Mouse (Mus musculus) adrenal gland, postnatal 14 days (tissue): ENCODE results near the gene Olfr520. TPM values are rescaled to one million over a fixed set of nuclear protein-coding genes. Genes with fewer than 3 reads are reported as not detected.
A peak's percentile ranks its signal among the peaks of the same experiment; 100 is the strongest.
"Not testable (repeated sequence)": the region's sequence is repeated elsewhere in the genome, so short reads cannot be mapped to it uniquely, and the experiment has no call there.

Experiments
- DNase-seq: peaks from one replicate; pipeline ENCODE4 v3.0.0; 2021; ENCODE audit warnings: mixed read lengths
- long read RNA-seq, 2 experiments: library from polyadenylated mRNA; stranded (forward); transcript quantifications; one replicate each; pipeline ENCODE4 v2.0.0; 2021
- total RNA-seq: library from RNA; stranded (reverse); gene quantifications from 2 replicates; pipeline ENCODE4 v1.2.3, GENCODE M21; 2021

Gene Olfr520
- total RNA-seq, result not detected in 2 replicates
- long read RNA-seq, experiment 1, result 0 reads
- long read RNA-seq, experiment 2, result 0 reads

DNA sequence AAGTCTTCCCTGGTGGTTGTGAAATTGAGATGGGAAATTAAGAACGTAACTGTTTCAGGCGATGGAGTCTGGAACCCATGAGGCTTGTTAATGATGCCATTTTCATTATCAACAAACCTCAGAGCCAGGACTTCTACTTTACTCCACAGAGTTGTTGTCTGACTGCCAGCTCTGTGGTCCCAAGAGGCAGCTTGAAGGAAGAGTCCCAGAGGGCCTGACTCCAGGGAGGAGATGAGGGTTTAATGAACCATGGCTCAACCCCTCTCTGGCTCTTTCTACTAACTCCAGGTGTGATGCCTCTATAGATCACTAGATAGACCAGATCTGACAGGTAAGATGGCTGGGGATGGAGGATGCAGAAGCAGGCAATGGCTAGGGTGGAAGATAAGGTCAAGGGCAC is at the start of gene Olfr520:
Gene Olfr520, plus strand, starts transcription at position 301 of the 400 bp plus-strand sequence.
- peak; percentile 32 for DNase-seq

GRCm38 (mm10) chr7:99680771-99681170 is 49.3 kb upstream of the Olfr520 start:
- no peak for DNase-seq

GRCm38 (mm10) chr7:99684086-99684485 is 46.0 kb upstream of the Olfr520 start:
- DNase-seq, result no peak

- DNase-seq, result no peak
Measured at GRCm38 (mm10) chr7:99690819-99691218, 39.3 kb upstream of the Olfr520 start.

GRCm38 (mm10) chr7:99692396-99692795 is 37.7 kb upstream of the Olfr520 start:
- no peak for DNase-seq

DNA sequence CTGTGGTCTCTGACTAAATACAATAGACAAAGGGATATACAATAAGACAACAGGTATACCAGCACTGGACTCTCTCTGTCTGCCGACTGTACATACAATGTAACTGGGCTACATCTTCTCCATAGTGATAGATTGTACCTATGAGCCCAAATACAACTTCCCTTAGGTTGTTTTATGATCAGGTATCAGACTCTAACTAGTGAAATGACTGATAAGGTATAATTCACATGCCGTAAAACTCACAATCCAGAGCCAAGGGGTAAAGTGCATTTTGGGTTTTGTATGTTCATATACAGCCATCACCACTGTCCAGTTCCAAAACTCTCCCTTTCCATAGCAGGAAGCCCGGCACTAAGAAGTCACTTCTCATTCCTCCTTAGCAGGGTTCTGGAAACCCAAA is 36.7 kb upstream of the Olfr520 start:
- DNase-seq, result no peak

DNA sequence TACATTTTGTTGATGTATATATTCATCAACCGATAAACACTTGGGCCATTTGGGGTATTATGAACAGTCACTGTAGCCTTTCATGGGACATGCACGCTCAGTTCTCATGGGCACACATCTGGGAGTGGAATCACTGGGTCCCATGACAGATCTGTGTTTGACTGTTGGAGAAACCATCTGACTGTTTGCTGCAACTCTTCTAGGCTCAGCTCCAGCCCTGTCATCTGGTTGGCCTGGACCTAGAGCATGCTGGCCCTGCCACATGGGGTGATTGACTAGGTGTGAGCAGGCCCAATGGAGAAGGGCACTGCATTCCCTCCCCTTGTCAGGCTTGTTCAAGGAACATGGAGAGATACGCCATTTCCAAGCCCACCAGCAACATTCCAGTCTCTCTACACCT is 36.1 kb upstream of the Olfr520 start:
- no peak for DNase-seq

DNA sequence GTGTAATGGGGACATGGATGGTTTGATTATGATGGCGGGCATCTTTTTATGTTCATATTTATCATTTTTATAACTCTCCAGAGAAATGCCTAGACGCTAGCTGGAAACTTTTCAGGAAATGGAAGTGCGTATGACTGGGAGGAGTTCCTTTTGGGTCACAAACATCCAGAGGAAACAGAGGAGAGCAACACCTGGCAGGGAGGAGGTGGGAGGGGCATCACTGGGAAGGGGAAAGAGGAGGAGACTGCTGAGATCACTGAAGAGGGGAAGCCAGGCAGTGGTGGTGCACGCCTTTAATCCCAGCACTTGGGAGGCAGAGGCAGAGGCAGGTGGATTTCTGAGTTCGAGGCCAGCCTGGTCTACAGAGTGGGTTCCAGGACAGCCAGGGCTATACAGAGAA is 35.6 kb upstream of the Olfr520 start:
- DNase-seq, result not testable (repeated sequence)

- no peak for DNase-seq
Measured at GRCm38 (mm10) chr7:99695471-99696057, 34.5 kb upstream of the Olfr520 start.

DNA sequence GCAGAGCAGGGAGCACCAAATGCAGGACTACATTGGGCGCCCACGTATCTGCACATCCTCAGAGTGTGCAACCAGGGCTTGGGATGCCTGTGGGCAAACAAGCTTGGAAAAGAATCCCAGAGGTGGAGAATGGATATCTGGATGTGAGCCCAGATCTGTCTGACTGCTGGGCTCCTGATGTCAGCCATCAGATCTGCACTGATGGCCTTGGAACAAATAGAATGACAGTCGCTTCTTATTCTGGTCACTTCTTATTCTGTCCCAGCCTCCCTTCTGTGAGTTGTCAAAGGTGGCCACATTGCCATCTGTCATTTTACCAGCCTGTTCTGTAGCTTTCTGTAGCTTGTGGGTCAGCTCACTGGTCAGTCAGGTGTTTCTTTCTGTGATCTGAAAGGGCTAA is 31.5 kb upstream of the Olfr520 start:
- DNase-seq, result no peak

DNA sequence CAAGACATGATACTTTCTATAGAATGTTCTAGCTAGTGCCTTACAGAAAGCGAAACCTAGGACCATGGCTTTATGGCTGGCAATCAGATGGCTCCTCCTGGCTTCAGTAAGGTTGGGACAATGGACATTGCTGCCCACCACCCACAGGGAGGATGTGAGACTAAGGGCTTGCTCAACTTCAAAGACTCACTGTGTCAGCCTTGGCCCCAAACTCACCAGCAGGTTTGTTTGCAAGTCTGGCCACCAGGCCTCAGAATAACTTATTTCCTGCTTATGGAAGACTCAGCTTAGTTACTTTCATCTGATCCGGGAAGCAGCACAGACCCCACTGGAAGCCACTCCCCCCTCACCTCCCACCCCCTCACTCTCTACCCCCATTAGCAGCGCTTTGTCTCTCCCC is 31.0 kb upstream of the Olfr520 start:
- DNase-seq, result peak; percentile 36

GRCm38 (mm10) chr7:99699709-99700151 is 30.3 kb upstream of the Olfr520 start:
- peak; percentile 81 for DNase-seq

DNA sequence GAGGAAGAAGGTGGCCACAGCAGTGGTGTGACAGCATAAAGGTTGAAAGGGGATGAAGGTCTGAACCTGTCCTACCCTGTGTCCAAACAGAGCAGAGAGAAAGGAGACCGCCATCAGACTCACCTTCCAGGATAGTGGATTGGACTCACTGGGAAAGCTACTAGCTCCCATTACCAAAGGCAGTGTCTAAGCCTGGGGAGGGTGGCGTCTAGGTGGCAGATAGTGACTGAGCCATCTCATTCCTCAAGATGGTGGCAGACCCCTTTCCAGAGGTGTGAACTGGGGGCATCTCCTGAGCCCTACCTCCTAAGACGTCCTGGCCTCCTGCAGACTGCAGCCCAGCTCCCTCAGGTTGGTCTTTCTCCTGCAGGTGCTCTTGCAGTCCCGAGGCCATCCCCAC is 29.4 kb upstream of the Olfr520 start:
- DNase-seq, result no peak

DNA sequence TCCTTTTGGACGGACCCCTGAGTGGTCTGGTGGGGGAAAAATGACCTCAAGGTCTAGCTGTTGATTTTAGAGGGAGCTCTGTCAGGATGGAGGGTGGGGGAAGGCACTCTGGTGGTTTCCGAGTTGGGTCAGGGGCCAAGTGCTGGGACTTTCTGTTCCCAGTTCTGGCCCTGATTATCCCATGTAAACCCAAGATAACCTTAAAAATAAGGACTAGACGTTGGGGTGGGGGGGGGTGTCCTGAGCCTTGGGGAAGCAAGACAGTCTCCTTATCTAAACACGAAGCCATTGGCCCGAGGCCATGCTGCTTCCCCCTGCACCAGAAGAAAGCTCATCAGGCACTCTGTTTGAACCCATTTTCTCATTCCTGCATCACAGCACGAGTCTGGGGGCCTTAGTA is 27.9 kb upstream of the Olfr520 start:
- DNase-seq, result no peak

GRCm38 (mm10) chr7:99704736-99705519 is 25.1 kb upstream of the Olfr520 start:
- DNase-seq, result peak; percentile 9

DNA sequence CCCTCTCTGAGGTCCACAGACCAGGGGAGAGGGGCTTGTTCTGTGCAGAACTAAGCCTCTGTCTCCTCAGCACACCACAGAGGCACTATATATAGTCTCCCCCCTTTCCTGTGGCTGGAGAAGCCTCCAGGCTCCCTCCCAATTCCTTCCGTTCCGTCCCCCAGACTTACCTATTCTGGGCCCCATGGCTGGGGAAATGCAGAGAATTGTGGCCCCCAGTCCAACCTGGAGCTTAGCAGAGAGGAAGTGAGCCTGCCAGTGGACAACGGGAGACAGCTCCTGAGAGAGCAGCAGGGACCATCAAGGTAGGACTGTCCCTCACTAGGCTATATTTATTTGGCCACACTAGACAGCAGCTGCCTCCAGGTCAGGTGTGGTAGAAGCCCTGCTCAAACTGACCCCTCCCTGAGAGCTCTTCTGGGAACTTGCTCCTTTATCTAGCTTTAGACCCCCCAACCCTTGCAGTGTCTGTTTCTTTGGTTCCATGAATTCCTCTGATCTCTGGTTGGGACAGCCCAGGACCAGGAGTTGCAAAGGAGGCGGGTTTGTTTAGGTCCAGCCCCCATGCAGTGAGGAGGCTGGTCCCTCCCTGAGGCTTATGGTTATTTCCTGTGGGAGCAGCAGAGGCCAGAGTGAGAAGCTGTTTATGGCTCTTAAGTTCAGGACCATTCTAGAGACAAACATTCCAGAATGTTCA is 23.6 kb upstream of the Olfr520 start:
- peak; percentile 71 for DNase-seq

DNA sequence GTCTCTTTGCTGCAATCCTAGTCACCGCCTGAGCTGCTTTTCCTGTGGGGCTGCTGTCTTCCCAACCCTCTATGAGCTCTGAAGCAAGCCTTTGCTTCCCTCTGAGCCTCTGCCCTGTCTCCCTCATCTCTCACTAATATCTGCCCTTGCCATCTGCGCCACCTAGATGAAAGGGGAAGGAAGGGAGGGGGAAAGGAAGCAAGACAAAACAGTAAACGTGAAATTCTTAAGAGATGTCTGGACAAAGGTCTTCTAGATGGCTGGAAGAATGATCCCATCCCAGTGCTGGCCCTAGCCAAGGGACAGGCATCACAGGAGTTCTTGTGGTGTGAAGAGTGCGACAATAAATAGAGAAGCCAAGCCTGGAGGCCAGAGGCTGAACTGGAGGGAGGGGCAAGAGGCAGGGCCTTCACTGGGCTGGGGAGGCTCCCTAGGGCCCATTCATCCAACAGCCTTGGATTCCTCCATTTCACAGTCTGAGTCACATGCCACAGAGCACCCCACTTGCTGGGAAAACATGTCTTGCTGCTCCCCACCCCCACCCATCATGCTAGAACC is 23.0 kb upstream of the Olfr520 start:
- DNase-seq, result peak; percentile 86

DNA sequence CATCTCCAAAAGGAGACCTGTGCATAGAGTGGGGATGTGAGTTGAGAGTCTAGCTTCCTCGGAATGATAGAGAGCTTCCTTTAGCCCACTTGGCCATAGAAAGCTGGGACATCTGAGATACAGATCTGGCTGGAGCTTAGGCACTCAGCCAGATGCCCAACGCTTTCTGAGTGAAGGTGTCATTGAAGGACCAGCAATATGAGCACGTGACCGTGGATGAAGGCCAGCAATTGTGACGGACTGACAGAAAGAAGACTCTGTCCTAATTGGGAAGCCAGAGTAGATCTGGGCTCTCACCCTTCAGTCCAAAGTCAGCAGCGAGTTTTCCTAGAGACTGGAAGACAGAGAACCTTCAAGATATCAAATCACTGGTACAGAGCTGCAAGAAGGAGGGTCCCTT is 22.4 kb upstream of the Olfr520 start:
- peak; percentile 75 for DNase-seq

GRCm38 (mm10) chr7:99708301-99708721 is 21.8 kb upstream of the Olfr520 start:
- DNase-seq, result peak; percentile 84

GRCm38 (mm10) chr7:99708750-99709149 is 21.3 kb upstream of the Olfr520 start:
- peak; percentile 11 for DNase-seq

- no peak for DNase-seq
Measured at GRCm38 (mm10) chr7:99709992-99710391, 20.1 kb upstream of the Olfr520 start.

DNA sequence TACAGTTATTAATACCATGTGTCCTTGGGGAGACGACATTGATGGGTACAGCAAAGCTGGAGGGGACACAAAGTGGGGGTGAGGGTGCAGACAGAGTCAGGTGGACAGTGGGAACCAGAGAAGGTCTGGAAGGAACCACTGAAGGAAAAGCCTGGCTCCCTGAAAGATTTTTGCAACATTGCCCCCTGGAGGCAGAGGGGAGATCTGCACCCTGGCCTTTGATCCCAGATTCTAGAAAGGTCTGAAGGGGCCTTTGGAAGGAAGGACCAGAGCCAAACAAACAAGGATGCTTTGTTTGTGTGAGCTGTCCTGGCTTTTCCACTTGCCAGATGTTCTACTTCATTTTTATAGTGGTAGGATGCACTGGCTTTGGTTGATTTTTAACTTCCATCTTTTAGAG is 19.6 kb upstream of the Olfr520 start:
- peak; percentile 81 for DNase-seq

GRCm38 (mm10) chr7:99711166-99711565 is 18.9 kb upstream of the Olfr520 start, which contains the start of gene Slco2b1:
TSS of gene Slco2b1 (minus strand) at chr7:99711340.
- peak; percentile 21 for DNase-seq
